Mouse (Mus musculus) forebrain, embryonic 10.5 days (tissue): ENCODE measurements around the gene Rex2. TPM values are rescaled to one million over a fixed set of nuclear protein-coding genes. Genes with fewer than 3 reads are reported as not detected.

ENCODE experiments used
- polyA plus RNA-seq: library from polyadenylated mRNA; unstranded; fragments of >200 nt; fragmentation: Nextera tagmentation; extraction: Ambion mirVana; gene quantifications from 2 replicates; pipeline ENCODE4 v1.2.1, GENCODE M21; 2016

Rex2 gene
- polyA plus RNA-seq, 1 experiment from 2014 or later: not detected

Other genes with a start within 250 kb of the Rex2 start
- gene Gm21411, start 112.3 kb upstream of the Rex2 start, polyA plus RNA-seq: not detected in 2 replicates
- 0.06 TPM in 1 of 2 replicates, not detected in the other for gene Zfp989, start 49.9 kb upstream of the Rex2 start, polyA plus RNA-seq
- 7.8 and 8.3 TPM in 2 replicates for gene Zfp991, start 110.2 kb downstream of the Rex2 start, polyA plus RNA-seq